In the genomic region with DNA sequence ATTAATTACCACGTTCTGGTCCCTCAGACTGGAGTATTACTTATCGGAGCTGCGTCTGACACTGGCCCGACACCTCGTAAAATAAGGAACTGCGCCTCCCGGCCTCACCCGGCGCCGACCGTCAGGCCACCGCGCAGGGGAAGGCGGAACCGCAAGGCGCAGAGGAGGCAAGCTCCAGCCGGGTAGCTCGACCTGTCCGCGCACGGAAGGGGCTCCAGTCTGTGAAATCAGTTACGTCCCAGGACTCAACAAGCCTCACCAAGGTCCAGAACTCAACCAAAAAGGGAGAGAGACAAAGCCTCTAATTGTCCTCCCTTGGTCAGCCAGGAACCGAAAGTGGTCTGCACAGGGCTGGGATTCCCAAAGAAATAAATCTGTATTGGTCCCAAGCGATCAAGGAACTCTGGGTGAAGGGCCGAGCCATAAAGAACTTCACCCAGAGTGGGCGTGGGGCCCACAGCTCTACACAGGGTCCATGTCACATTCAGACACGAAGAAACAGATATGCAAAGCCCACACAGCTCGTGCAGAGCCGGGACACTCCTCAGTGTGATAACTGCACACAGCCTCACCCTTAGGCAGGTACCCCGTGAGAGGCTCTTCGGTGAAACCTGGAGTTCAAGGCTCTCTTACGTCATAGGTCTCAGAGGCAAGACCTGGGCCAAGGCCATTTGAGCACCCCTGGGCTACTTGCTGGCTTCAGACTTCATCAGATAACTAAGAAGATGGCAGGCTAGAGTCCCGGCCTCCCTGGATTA, we compare ENCODE assay signal across 9 mouse cellular contexts. TPM values are rescaled to one million over a fixed set of nuclear protein-coding genes. Genes with fewer than 3 reads are reported as not detected.
DNase-seq lines count a peak whose midpoint lies in the region; ATAC-seq and TF ChIP-seq lines count a peak whose summit lies in the region.
"Had no signal": no experiment of that assay in that cellular context is flagged by ENCODE, and none has a peak within 500 bp of the region (broad histone marks: within the 10 kb centered on the region; RNA-seq: fewer than 3 reads in every experiment).

No protein-coding gene starts in this region.

- peak; percentile 83 for ATAC-seq in megakaryocyte, adult 5-6 weeks (ENCODE audit: poor library complexity, severe bottlenecking)

- H3K27ac ChIP-seq in heart, embryonic 10.5 days = no peak overlapping the region
- no peak overlapping the region for H3K27ac ChIP-seq in bone marrow, adult 2 months (ENCODE audit: control insufficient read depth, insufficient read depth, low read depth, low read length, poor library complexity)
- 0 out of 2 replicates have a peak overlapping the region, but pooled peaks have one; percentile 2 for H3K27ac ChIP-seq in hindbrain, embryonic 10.5 days

- H3K36me3 ChIP-seq in heart, embryonic 10.5 days = no peaks in the 10 kb centered on the region
- no peaks in the 10 kb centered on the region for H3K36me3 ChIP-seq in hindbrain, embryonic 10.5 days

- no peak for TF ChIP-seq CTCF in bone marrow, adult 2 months (IDR thresholded peaks at IDR 0.05; ENCODE audit: control insufficient read depth, insufficient read depth, low read length)

- TF ChIP-seq POLR2A in bone marrow, adult 2 months (IDR thresholded peaks at IDR 0.05; ENCODE audit: borderline replicate concordance, control insufficient read depth, low read depth, low read length) = no peak

- peak overlapping the region; percentile 49 for H3K4me3 ChIP-seq in heart, embryonic 10.5 days
- H3K4me3 ChIP-seq in bone marrow, adult 2 months (replicated peaks; ENCODE audit: control insufficient read depth, low read depth, low read length) = peak overlapping the region; percentile 31
- peak overlapping the region; percentile 32 for H3K4me3 ChIP-seq in hindbrain, embryonic 10.5 days
- H3K4me3 ChIP-seq: erythroblast, embryonic 14.5 days had no signal

- H3K4me1 ChIP-seq in heart, embryonic 10.5 days = peaks cover 40% of the 10 kb centered on the region
- no peaks in the 10 kb centered on the region; the same call in 1 of the 2 replicates for H3K4me1 ChIP-seq in bone marrow, adult 2 months (ENCODE audit: control insufficient read depth, insufficient read depth, low read length)
- peaks cover 42% of the 10 kb centered on the region for H3K4me1 ChIP-seq in hindbrain, embryonic 10.5 days (replicated peaks)

- WGBS in heart, embryonic 10.5 days = under 1% methylated on average over 33 of the region's 33 CpGs
- WGBS in bone marrow, adult 2 months = under 1% methylated on average over 33 of the region's 33 CpGs
- WGBS in hindbrain, embryonic 10.5 days = under 1% methylated on average over 33 of the region's 33 CpGs

- DNase-seq in heart, embryonic 10.5 days (ENCODE audit: low spot score) = no peak
- no peak for DNase-seq in heart, adult 11 months
- DNase-seq in hindbrain, embryonic 10.5 days (ENCODE audit: low spot score) = peak; percentile 56
- DNase-seq in left cerebral cortex, postnatal 14 days (ENCODE audit: low spot score in 2 of 2) = no peak
- no peak for DNase-seq in layer of hippocampus, adult 9-10 months (ENCODE audit: low spot score)
- DNase-seq in urinary bladder, postnatal 36 days (ENCODE audit: low spot score in 2 of 2) = no peak

- H3K27me3 ChIP-seq in heart, embryonic 10.5 days (ENCODE audit: insufficient read depth, poor library complexity, severe bottlenecking) = peaks cover 100% of the 10 kb centered on the region
- H3K27me3 ChIP-seq in hindbrain, embryonic 10.5 days (ENCODE audit: insufficient read depth, poor library complexity, severe bottlenecking) = peaks cover 100% of the 10 kb centered on the region

- H3K9me3 ChIP-seq in heart, embryonic 10.5 days = no peaks in the 10 kb centered on the region
- no peaks in the 10 kb centered on the region for H3K9me3 ChIP-seq in hindbrain, embryonic 10.5 days

- intact Hi-C loops in left cerebral cortex, postnatal 14 days (cut with DNase I) = loop anchor here (5.0 kb wide), 3 partner anchors 77 to 1622 kb away; a partner anchor contains a TSS

RNA-seq across cellular contexts. Expression of a gene that starts 6.1 kb away (rescaled TPM):
- polyA plus RNA-seq in heart, embryonic 10.5 days (2016; fragmentation: Nextera tagmentation; extraction: Ambion mirVana) = 0.20 and 1.0 TPM in 2 replicates
- not detected in 2 replicates for polyA plus RNA-seq in bone marrow, adult 2 months (2011; ENCODE audit: insufficient read depth, insufficient read length, low replicate concordance, missing spikeins)
- polyA plus RNA-seq in hindbrain, embryonic 10.5 days (2016; fragmentation: Nextera tagmentation; extraction: Ambion mirVana) = 1.4 and 8.9 TPM in 2 replicates
- not detected in 2 replicates for total RNA-seq in megakaryocyte, adult 5-6 weeks (2015)
- not detected in 2 replicates for total RNA-seq in megakaryocyte, adult 5-6 weeks (2017)
- under 1 TPM in 1 of 2 experiments, not detected in 1; 0.13 TPM for total RNA-seq in left cerebral cortex, postnatal 14 days (2021)
- polyA plus RNA-seq: erythroblast, embryonic 14.5 days had no signal
